Mouse (Mus musculus): ENCODE data around the gene Sema3b.
"Not testable (repeated sequence)": the region's sequence is repeated elsewhere in the genome, so short reads cannot be mapped to it uniquely, and the experiment has no call there.

Gene Sema3b

GRCm38 (mm10) chr9:107570845-107571244 is 38.2 kb downstream of the Sema3b start:
- no peak for DNase-seq (ENCODE audit: extremely low read depth, low read depth)

GRCm38 (mm10) chr9:107570016-107570415 is 39.0 kb downstream of the Sema3b start:
- no peak for DNase-seq (ENCODE audit: extremely low read depth, low read depth)

DNA sequence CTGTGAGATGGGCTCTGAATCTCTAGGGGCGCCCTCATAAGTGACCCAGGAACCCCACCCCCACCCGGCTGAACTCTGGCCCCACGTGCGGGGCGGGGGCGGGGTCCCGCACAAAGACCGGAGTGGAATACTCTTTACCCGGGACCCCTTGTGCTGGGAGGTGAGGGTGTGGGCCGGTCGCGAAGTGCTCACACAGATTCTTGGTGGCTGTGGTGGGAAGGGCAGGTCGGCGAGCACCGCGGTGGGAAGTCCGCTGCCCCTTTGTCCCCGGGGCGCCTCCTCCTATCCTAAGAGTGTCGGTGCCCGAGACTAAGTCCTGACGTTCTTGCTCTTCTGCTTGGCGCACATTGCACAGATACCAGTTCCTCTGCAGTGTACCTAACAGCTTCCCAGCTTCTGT is 39.8 kb downstream of the Sema3b start:
- no peak for DNase-seq (ENCODE audit: extremely low read depth, low read depth)

GRCm38 (mm10) chr9:107568331-107569261 is 40.4 kb downstream of the Sema3b start:
- no peak for DNase-seq (ENCODE audit: extremely low read depth, low read depth)

DNA sequence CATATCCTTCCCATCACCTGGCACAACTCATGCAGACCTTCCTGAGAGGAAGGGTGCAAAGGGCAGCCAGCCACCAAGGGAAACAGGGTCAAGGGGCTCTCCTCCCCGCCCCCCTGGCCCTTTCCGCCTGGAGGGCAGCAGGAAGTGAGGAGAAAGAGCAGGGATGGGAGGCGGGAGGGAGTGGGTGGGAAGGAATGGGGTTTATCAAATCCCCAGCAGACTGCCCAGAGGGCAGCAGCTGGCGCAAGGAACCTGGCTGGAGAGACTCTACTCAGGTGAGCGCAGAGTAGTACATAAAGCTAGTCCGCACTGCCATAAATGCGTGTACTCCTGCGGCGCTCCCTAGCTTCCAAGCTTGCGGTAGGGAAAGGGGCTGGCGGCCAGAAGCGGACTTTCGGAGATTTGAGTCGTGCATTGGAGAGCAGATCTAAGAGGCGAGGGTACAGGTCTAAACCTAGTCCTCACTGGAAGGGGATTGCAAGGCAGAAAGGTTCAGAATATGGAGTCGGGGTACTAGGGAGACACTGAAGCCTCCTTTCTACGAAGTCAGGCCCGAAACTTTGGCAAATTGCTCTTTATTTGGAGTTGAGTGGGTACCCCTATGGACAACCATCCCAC is 41.2 kb downstream of the Sema3b start, which contains the start of gene Hyal2:
Hyal2 (plus strand) TSS at position 244 of the 618 bp plus-strand sequence.
- no peak for DNase-seq (ENCODE audit: extremely low read depth, low read depth)

DNA sequence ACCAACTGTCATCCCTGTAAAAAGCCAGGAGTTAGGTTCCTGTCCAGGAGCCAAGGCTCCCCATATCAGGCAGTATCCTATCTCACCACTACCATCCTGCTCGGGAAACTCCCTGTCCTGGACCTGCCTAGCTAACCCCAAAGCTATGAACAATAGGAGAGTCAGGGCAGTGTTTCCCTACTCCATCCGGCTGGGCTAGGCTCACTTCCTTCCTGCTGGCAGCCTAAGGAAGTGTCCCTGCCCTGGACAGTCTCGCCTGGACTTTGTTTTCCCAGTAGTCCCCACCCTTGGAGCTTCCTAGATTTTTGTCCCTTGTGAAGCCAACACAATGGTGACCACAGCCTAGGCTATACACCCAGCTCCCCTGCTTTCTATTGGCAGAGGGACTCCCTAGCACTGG is 42.2 kb downstream of the Sema3b start:
- DNase-seq (ENCODE audit: extremely low read depth, low read depth), result no peak

DNA sequence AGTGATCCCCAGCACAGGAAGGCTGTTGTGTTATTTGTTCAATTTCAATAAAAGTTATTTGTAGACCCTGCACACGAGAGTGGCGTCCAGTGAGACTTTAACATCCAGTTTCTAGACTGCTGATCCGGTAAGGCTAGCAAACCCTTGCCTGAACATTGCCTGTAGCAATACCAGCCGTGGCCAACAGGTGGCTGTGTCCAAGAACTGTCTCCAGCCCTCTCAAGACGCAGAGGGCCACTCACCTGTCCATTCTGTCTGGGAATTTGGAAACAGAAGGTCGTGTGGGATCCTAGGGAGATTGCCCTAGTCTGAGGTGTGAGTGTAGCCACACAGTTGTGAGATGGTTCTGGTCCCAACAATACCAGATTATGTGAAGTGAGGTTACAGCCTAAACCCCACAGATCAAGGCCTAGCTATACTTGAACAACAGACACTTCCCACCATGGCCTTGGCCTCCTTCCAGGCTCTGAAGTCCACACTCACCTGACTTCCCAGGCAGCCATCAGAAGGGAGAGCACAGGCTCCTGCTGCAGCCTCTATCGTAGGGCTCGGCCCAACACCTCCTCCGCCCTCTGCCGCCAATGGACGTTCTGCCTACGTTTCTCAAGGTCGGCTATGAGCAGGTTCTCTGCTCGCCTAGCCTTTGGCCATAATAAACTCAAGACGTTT is 42.9 kb downstream of the Sema3b start:
- no peak for DNase-seq (ENCODE audit: extremely low read depth, low read depth)

GRCm38 (mm10) chr9:107565556-107565955 is 43.5 kb downstream of the Sema3b start:
- not testable (repeated sequence) for DNase-seq (ENCODE audit: extremely low read depth, low read depth)

DNA sequence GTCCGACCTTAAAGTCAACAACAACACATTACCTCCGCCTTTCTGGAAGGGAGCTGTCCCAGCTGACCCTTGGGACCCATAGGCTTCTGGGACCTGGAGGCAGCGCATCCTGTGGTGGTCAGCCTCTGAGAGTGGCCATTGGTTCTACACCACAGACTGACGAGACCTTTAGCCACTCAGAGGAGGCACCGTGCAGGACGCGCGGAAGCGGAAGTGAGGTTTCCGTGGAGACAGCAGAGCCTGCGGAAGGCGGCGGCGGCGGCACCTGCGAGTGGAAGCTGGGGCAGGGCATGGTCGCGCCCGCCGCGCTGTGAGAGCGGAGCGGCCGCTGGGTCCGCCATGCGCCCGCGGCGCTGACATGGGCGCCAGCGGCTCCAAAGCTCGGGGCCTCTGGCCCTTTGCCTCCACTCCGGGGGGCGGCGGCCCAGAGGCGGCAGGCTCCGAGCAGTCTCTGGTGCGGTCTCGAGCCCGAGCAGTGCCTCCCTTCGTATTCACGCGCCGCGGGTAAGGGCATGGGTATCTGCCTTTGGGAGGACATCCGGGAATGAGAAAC is 45.9 kb downstream of the Sema3b start, which contains the start of gene Tusc2:
Tusc2 (plus strand) TSS at position 227 of the 553 bp plus-strand sequence.
- DNase-seq (ENCODE audit: extremely low read depth, low read depth), result peak; percentile 91

GRCm38 (mm10) chr9:107556346-107556745 is 52.7 kb downstream of the Sema3b start:
- DNase-seq (ENCODE audit: extremely low read depth, low read depth), result no peak

GRCm38 (mm10) chr9:107555701-107556100 is 53.3 kb downstream of the Sema3b start:
- no peak for DNase-seq (ENCODE audit: extremely low read depth, low read depth)

DNA sequence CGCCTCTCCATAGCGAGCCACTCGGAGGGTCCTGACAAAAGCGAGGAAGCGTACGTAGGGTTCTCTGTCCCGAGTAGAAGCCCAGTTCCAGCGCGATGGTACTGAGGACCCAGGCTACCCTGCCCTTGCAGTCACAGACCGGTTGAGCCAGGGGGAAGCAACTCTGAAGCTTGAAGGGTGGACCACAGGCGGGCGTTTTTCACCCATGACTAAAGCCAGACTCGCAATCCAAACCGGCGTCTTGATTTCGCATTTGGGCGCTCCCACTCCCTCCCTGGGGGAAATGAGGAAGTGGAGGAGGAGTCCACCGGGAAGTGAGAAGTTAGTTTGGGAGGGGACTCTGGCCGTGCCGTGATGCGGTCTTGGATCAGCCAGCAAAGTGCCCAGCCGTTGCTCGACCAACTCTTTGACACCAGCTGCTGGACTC is 54.0 kb downstream of the Sema3b start:
- peak; percentile 71 for DNase-seq (ENCODE audit: extremely low read depth, low read depth)

- DNase-seq (ENCODE audit: extremely low read depth, low read depth), result peak; percentile 94
Observed at GRCm38 (mm10) chr9:107554319-107554825, 54.7 kb downstream of the Sema3b start.

GRCm38 (mm10) chr9:107553541-107554318 is 55.3 kb downstream of the Sema3b start:
- no peak for DNase-seq (ENCODE audit: extremely low read depth, low read depth)

DNA sequence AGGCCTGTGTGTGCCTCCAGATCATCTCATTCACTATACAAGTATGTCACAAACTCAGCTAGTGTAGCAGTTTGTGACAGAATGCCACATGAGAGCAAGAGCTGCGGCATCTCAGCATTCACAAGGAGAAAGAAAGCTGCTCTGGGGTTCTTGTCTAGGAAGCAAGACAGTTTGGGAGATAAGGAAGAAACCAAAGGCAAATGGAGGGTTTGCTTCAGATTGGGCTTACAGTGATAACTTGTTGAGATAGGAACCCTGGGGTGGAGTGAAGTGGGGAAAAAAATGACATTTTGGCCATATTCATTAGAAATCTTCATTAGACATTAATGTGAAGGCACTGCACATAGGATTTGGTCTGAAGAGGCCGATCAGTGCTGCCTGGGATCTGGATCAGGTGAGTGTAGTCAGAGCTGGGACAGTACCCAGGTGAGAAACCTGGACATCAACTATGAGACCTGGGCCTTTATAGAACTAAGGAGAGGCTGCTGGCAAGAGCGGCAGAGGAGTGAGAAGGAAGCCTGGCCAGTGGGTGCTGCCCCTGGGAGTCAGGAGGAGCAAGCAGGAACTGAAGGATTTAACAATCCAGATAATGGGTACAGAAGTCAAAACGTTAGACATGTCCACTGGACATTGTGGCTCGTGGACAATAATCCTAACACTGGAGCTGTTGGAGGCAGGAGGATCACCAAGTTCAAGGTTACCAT is 56.2 kb downstream of the Sema3b start:
- DNase-seq (ENCODE audit: extremely low read depth, low read depth), result no peak

DNA sequence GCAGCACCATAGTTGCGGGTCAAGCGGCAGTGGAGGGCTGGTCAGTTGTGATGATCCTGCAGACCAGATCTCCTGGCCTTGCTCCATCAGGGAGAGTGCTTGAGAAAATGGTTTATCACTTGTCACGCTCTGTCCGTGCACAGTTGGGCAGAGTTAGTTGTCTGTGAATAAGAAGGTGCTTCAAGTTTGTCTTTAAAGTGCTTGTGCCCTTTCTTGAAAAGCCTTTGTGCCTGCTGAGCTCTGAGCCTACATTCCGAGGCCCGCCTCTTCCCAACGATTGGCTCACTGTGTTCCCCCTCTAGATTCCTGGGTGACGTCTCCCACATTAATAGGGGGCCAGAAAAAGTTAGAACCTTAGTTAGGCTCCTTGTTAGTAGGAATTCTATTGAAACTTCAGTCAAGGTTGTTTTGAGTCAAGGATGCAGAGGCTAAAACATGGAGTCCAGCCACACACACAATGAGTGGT is 57.1 kb downstream of the Sema3b start:
- no peak for DNase-seq (ENCODE audit: extremely low read depth, low read depth)

- DNase-seq (ENCODE audit: extremely low read depth, low read depth), result no peak
Observed at GRCm38 (mm10) chr9:107551117-107551889, 57.7 kb downstream of the Sema3b start, which contains the start of gene Rassf1. Gene Rassf1 (plus strand): TSS chr9:107551555.

GRCm38 (mm10) chr9:107550491-107551116 is 58.4 kb downstream of the Sema3b start:
- DNase-seq (ENCODE audit: extremely low read depth, low read depth), result no peak

Measured in MEL-GATA-1-ER (cell line).